Mouse (Mus musculus): ENCODE measurements around the gene Cyp4a10. TPM values are rescaled to one million over a fixed set of nuclear protein-coding genes. Genes with fewer than 3 reads are reported as not detected.

Gene Cyp4a10
- total RNA-seq, 2 experiments from 2014 or later, result 0.13 TPM; not detected in 1

Other genes starting within 250 kb of the Cyp4a10 start
- gene Cyp4a12a, start 219.2 kb upstream of the Cyp4a10 start, total RNA-seq (2021), result under 1 TPM in 1 of 2 experiments, not detected in 1; 0.23 TPM
- under 1 TPM in 1 of 2 experiments, not detected in 1; 0.17 TPM for gene Cyp4a12b, start 106.6 kb upstream of the Cyp4a10 start, total RNA-seq (2021)
- not detected for gene Cyp4a30b, start 65.7 kb upstream of the Cyp4a10 start, total RNA-seq (2021)
- gene Cyp4a14, start 22.1 kb upstream of the Cyp4a10 start, total RNA-seq (2021), result under 1 TPM in 1 of 2 experiments, not detected in 1; 0.13 TPM
- gene Cyp4a31, start 45.4 kb downstream of the Cyp4a10 start, total RNA-seq (2021), result not detected
- not detected for gene Cyp4a32, start 82.7 kb downstream of the Cyp4a10 start, total RNA-seq (2021)
- 10 to 100 TPM; 28.1 to 37.1 TPM for gene Cyp4b1, start 129.5 kb downstream of the Cyp4a10 start, total RNA-seq (2021)
- gene Efcab14, start 219.5 kb downstream of the Cyp4a10 start, total RNA-seq (2021), result 10 to 100 TPM; 83.1 to 89.1 TPM

Data from adrenal gland, postnatal 36 days (tissue).